Mouse (Mus musculus) kidney, postnatal 36 days (tissue): ENCODE results near the gene Hsp90ab1.

Experiments
- DNase-seq, 2 experiments: peaks; one replicate each; pipeline ENCODE4 v3.0.0; 2021 to 2022; ENCODE audit warnings: mixed read lengths in 2 of 2

Hsp90ab1 gene

DNA sequence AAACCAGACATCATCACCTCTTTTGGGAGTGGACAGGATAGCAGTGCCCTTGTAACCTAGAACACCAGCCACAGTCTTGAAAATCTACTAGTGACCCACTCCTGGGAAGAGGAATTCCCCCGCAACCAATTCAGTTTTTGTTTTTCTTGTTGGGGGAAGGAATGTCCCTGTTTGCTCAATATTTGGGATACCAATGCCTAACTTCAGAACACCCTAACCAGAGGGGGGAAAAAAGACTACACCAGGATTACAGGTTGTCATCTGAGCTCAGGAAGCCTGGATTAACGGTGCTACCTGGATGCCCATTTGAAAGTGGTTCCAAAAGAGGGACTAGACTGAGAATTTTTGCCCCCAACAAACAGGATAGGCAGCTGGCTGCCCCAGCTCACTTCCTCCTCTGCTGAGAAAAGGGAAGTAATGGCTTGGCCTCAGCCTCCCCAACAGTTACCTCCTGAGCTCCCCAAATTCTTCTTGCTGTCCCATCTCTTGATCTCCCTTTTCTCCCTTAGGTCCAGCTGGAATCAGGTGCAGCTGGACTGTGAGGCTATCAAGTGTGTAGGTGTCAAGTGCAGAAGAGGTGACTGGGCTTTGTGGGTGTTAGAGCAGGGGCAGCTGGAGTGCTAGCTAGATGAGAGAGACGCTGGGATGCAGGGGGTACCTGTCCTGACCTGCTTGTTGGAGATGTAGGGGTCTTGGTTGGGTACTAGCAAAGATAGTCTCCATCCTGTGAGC is 16.4 kb downstream of the Hsp90ab1 start:
- no peak for DNase-seq

- DNase-seq = no peak
Observed at GRCm38 (mm10) chr17:45556107-45556489, 17.0 kb downstream of the Hsp90ab1 start.

GRCm38 (mm10) chr17:45555452-45556106 is 17.5 kb downstream of the Hsp90ab1 start, which contains the start of gene Nfkbie:
Nfkbie (plus strand) TSS chr17:45555703.
- DNase-seq = peak; percentile 97 to 99

GRCm38 (mm10) chr17:45554420-45554819 is 18.7 kb downstream of the Hsp90ab1 start:
- DNase-seq = no peak

DNA sequence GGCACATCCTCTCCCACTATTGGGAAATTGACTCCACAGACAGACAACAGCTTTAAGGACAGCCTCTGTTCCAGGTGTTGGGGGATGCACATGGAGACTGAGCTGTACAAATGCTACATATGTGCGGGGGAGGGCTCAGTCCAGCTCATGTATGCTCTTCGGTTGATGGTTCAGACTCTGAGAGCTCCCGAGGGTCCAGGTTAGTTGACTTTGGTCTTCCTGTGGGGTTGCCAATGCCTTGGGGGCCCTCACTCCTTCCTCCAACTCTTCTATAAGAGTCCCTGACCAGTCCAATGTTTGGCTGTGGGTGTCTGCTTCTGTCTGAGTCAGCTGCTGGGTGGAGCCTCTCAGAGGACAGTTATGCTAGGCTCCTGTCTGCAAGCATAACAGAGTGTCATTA is 20.0 kb downstream of the Hsp90ab1 start:
- DNase-seq = no peak

DNA sequence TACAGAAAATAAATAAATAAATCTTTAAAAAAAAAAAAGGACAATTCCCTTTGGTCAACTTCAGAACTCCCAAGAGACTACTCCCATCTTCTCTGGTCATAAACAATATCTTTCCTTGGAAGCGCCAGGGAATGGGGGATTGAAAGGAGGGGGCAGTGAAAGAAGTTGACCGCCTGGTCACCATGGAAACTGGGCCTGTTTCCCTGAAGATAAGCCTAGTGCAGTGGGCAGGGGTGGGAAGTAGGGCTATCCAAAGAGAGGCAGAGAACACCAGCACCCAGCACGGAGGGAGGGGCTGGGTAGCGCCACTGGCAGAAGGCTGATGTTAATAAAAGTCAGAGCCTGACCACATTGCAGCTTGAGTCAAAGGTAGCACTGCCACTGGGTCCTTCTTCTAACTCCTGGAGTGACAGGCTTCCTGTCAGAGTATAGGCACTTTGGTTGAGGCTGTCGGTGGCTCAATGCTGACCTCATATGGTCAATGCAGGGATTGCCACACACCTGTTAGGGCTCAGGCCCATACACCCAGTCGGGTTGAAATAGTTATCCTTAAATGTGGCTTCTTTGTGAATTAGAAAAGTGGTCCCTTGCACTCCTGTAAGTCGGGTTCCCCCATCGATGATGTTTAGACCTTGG is 21.1 kb downstream of the Hsp90ab1 start:
- peak; percentile 79 to 88 for DNase-seq

DNA sequence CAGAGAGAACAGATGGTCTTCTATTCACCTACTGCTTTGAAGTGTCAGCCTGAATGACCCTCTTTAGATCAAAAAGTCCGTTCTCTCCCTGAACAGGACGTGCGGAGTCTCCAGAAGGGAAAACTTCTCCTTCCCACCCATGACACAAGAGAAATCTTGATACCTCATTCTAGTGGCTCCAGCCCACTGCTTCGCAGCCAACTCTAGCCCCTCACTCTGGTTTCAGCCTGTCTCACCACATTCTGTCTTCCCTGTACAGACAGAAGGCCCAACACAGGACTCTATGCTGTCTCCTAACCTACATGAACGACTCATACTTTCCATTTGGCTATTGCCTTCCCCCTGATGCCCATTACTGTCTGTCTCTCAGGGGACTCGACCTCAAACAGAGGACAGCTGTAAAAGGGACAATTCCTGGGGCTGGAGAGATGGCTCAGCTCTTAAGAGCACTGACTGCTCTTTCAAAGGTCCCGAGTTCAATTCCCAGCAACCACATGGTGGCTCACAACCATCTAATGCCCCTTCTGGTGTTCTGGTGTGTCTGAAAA is 21.7 kb downstream of the Hsp90ab1 start:
- no peak for DNase-seq

DNA sequence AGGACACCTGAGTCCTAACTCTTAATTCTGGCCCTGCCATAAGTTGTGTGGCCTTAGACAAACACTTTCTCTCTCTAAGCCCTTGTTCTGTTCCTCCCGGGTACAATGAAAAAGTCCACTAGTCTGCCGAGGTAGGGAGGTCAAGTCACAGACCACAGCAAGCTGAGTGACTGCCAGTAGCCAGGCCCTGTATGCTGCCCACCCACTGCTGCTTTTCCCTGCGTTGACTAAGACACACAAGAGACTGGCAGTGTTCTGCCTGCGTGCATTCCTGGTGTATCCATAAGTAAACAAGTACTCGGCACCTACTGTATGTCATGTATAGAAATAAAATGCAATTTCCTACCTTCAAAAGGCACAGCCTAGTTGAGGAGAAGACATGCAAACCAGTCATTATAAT is 22.8 kb downstream of the Hsp90ab1 start:
- no peak for DNase-seq

DNA sequence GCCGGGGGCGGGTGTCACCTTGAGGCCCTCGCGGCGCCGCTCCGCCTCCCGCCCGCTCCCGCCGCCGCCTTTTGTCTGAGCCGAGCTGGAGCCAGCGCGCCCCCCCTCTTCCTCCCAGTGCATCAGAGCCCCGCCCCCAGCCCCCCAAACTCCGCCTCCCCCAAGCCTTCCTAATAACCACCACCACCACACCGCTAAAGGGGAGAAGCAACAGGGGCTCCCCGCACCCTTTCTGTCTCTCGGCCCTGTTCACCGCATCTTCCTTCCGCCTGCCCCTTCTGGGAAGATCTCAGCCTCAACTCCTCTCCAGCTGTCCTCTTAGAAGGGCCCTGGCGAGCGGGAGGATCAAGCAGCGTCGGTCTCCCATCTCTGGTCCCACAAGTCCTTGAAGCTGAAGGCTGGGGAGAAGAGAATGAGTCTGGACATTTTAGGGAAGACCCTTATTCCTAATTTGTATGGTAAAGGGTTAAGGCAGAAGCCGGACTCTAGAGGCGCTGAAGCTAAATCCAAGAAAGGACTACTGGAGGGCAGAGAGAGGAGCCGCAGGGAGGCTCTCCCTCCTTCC is 23.4 kb downstream of the Hsp90ab1 start, which contains the start of gene Tmem151b:
Gene Tmem151b, minus strand, starts transcription at position 61 of the 565 bp plus-strand sequence.
- peak in 1 of 2 experiments; percentile 52 for DNase-seq

DNA sequence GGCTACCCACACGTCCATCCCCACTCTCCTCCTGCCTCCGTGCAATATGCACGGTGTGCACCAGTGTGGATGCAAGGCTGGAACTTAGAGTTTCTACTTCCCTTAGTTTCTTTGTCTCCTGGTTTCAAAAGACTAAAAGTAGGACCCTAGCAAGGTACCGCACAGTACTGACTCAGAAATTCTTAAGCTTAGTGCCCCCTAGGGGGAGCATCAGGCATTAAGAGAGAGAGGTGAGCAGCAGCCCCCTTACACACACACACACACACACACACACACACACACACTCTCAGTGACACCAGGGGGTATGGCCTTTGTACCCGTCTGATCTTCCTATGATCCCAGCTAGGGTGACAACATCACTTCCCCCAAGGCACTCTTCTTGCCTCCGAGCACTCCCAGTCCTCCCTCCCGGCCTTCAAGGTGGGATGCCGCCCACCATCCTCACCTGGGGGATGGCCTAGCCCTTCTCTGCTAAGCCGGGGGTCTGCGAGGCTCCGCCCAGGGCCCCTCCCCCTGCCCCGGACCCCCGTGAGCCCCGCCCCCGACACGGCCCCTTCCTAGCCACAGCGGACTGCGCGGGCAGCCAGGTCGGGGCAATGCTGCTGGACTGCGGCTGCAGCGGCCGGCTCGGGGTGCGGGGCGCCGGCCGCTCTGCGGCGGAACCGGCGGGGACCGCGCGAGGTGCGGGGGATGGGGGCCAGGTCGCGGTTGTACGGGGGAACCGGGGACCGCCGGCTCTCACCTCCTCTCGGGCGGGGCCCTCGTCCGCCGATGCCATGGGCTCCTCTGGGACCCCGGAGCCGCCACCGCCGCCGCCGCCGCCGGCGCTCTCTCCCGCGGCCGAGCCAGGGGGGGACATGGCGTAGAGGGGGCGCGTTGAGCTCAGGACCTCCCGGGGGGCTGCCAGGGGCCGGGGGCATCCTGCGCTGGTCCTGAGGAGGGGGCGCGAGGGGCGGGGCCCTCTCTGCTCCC is 24.2 kb downstream of the Hsp90ab1 start:
- DNase-seq = no peak

- DNase-seq = no peak
Observed at GRCm38 (mm10) chr17:45547461-45548190, 25.4 kb downstream of the Hsp90ab1 start.

DNA sequence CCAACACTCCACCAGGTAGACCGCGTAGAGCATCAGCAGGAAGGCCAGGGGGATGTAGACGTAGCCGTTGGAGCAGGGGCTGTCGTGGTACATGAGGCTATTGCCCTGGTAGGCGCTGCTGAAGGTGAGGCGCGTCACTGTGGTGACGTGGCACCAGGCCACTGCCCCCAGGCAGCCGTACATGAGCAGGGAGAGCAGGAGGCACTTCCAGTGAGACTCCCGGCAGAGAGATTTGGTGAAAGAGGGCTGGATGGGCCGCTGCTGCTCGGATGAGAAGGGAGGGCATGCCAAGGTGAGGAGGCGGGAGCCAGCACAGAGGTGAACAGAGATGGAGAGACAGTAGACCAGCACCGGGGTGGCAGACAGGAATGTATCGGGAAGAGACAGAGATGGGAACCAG is 26.1 kb downstream of the Hsp90ab1 start:
- DNase-seq = no peak

GRCm38 (mm10) chr17:45545278-45545961 is 27.7 kb downstream of the Hsp90ab1 start:
- no peak for DNase-seq

- no peak for DNase-seq
Observed at GRCm38 (mm10) chr17:45544873-45545277, 28.2 kb downstream of the Hsp90ab1 start.

DNA sequence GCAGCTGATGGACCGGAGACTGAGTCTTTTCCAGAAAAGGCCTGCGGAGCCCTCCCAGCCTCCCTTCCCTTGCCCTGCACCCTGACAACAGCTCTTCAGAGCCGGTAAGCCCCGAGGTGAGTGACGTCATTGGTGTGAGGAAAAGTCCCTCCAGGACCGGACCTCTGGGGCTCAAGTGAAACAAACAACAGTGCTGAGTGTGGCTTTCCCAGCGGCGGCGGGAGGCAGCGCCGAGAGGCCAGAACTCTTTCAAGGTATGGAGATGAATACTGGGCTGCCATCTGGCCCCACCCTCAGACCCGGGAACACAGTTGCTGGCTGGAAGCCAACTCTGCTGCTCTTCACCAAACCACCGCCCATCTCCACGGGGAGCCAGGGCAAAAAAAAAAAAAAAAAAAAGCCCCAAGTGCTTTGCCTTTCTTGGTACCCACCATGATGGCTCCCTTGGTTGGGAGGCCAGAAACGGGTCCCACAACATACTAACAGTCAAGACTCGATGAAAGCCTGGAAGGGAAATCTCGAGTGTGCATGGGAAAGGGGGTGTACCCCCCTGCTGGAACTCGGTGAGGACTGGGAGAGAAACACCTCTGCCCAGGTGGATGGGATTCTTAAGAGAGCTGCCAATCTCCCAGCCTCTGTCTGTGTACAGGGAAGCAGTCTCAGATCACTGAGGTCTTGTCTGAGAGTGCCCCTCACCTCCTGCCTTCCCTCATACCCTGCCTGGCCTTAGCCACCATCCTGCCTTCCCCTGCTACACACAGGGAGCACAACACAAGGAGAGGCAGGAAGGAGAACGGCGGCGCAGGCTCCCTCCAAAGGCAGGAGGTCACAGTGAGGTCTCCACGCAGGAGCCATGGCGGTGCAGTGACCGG is 28.8 kb downstream of the Hsp90ab1 start:
- no peak for DNase-seq

DNA sequence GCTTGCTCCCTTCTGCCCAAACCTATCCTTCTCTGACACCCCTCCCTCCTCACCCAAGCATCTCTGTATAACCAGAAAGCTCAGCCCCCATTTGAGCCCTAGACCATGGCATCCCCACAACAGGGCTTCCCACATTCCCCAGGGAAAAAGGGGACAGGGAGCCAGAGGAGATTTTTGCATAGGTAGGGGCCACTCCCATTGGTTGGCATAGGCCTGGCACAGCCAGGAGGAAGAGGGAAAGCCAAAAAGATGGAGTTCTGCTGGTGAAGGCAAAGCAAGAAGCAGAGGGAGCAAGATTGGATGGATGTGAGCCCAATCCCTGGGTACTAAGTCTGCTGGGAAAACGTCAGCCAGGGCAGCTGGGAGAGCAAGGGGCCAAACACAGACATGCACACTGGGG is 30.0 kb downstream of the Hsp90ab1 start:
- no peak for DNase-seq

- no peak for DNase-seq
Observed at GRCm38 (mm10) chr17:45542705-45543104, 30.4 kb downstream of the Hsp90ab1 start.

DNA sequence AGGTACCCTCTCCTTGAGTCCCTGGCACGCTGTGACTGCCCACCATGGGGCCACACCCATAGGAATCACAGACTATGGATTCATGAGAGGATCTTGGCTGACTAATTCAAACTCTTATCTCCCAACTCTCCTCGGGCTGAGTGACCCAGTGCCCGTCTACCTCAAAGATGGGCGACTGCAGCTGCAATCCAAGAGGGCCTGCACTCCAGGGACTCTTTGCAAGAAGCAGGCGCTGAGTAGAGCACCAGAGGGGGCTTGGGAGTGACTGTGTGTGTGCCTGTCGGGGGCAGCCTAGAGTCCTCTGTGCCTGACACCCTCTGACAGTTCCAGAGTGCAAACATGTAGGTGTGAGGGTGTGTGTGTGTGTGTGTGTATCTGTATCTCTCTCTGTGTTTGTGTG is 30.9 kb downstream of the Hsp90ab1 start:
- no peak for DNase-seq

GRCm38 (mm10) chr17:45539664-45540063 is 33.4 kb downstream of the Hsp90ab1 start:
- no peak for DNase-seq

DNA sequence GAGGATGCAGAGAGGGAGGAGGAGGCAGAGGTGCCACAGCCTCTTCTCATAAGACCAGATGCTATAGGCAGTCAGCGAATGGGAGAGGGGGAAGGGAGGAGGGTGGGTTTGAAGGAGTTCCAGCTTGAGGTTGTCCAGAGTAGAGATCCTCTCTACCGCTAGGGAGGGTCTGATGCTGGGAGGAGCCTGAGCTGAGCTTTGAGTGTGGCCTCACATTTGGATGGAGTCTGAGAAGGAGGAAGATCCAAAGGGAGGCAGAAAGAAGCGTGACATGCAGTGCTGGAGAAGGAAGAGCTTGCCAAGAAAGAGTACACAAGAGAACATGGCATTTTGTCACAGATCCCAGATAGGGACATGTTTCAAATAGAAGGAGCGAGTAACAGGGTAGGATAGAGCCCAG is 34.7 kb downstream of the Hsp90ab1 start:
- DNase-seq = no peak
